8 mouse cellular contexts compared by ENCODE assay signal in the genomic region with DNA sequence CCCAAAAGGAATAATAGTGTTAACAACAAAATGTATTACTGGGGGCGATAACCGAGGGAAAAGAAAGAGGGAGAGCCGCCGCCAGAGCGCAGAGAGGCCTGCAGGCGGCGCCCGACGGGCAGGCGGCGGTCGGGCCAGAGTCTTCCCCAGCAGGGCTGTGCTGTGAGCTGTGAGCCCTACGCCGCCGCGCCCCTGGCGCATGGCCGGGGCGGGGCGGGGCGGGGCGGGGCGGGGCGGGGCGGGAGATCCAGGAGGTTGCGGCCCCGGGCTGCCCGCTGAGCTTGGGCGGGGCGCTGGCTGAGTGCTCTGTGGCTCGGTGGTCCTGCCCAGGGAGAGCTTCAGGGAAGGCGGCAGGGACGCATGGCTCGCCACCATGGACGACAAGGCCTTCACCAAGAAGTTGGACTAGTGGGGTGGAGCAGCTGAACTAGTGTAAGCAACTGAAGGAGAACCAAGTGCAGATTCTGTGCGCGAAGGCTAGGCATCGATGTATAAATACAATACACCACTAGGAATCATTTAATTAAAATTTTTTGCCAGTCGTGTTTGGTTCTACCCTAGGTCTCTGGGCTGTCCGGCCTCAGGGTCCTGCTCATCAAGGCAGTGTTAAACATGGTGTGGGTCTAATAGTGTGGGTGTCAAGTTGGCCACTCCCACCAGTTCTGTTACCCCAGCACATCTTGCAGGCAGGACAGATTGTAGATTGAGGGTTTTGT. TPM values are rescaled to one million over a fixed set of nuclear protein-coding genes. Genes with fewer than 3 reads are reported as not detected.
DNase-seq lines count a peak whose midpoint lies in the region; ATAC-seq and TF ChIP-seq lines count a peak whose summit lies in the region.

No protein-coding gene starts in this region.

- peak; percentile 91 for ATAC-seq in granulocyte monocyte progenitor cell, adult 5-6 weeks (replicated peaks; ENCODE audit: poor library complexity, severe bottlenecking)
- peak; percentile 100 for ATAC-seq in intestine, embryonic 15.5 days
- ATAC-seq in limb, embryonic 14.5 days (ENCODE audit: low FRiP score, low read depth) = peak; percentile 97
- ATAC-seq in midbrain, embryonic 14.5 days (ENCODE audit: low FRiP score, low TSS enrichment) = peak; percentile 94

- H3K4me3 ChIP-seq in intestine, embryonic 15.5 days (replicated peaks) = peak overlapping the region; percentile 29
- peak overlapping the region; percentile 25 for H3K4me3 ChIP-seq in limb, embryonic 14.5 days (replicated peaks; ENCODE audit: low read length)
- peak overlapping the region; percentile 31 for H3K4me3 ChIP-seq in midbrain, embryonic 14.5 days (replicated peaks; ENCODE audit: low read depth, low read length)

- no peaks in the 10 kb centered on the region for H3K36me3 ChIP-seq in intestine, embryonic 15.5 days
- H3K36me3 ChIP-seq in limb, embryonic 14.5 days (ENCODE audit: control insufficient read depth, insufficient read depth, low read length) = no peaks in the 10 kb centered on the region
- H3K36me3 ChIP-seq in midbrain, embryonic 14.5 days (ENCODE audit: control insufficient read depth, insufficient read depth, low read length) = no peaks in the 10 kb centered on the region

- DNase-seq in cerebellum, postnatal 25 days = peak; percentile 20 to 58
- no peak for DNase-seq in cerebellum, adult 11 months
- peak; percentile 82 for DNase-seq in embryo, embryonic 10.5 days (ENCODE audit: low spot score)
- DNase-seq in limb, embryonic 14.5 days (ENCODE audit: low spot score) = peak; percentile 58
- peak; percentile 78 for DNase-seq in midbrain, embryonic 14.5 days
- DNase-seq in spleen, postnatal 10 days (ENCODE audit: low spot score in 2 of 2) = peak; percentile 19 to 72

- no peaks in the 10 kb centered on the region for H3K4me1 ChIP-seq in intestine, embryonic 15.5 days (replicated peaks)
- H3K4me1 ChIP-seq in limb, embryonic 14.5 days (ENCODE audit: control insufficient read depth, insufficient read depth, low read length) = no peaks in the 10 kb centered on the region
- no peaks in the 10 kb centered on the region for H3K4me1 ChIP-seq in midbrain, embryonic 14.5 days (ENCODE audit: control insufficient read depth, insufficient read depth, low read length)

- H3K9me3 ChIP-seq in intestine, embryonic 15.5 days = no peaks in the 10 kb centered on the region
- no peaks in the 10 kb centered on the region for H3K9me3 ChIP-seq in limb, embryonic 14.5 days (ENCODE audit: control insufficient read depth, low read length)
- no peaks in the 10 kb centered on the region for H3K9me3 ChIP-seq in midbrain, embryonic 14.5 days (ENCODE audit: control insufficient read depth, low read length)

- 6% methylated on average over 37 of the region's 40 CpGs for WGBS in intestine, embryonic 15.5 days
- WGBS in limb, embryonic 14.5 days = 8% methylated on average over 23 of the region's 40 CpGs
- WGBS in midbrain, embryonic 14.5 days = 5% methylated on average over 38 of the region's 40 CpGs

- no peak overlapping the region for H3K9ac ChIP-seq in intestine, embryonic 15.5 days
- peak overlapping the region; percentile 29 for H3K9ac ChIP-seq in limb, embryonic 14.5 days (ENCODE audit: low read depth, low read length, severe bottlenecking)
- H3K9ac ChIP-seq in midbrain, embryonic 14.5 days (replicated peaks; ENCODE audit: low read length) = peak overlapping the region; percentile 37; the same call in 1 of the 2 replicates

- no peak overlapping the region for H3K27ac ChIP-seq in intestine, embryonic 15.5 days
- no peak overlapping the region for H3K27ac ChIP-seq in limb, embryonic 14.5 days (replicated peaks; ENCODE audit: low read depth, low read length)
- H3K27ac ChIP-seq in midbrain, embryonic 14.5 days (replicated peaks; ENCODE audit: low read depth, low read length) = no peak overlapping the region

- TF ChIP-seq POLR2A in limb, embryonic 14.5 days (IDR thresholded peaks at IDR 0.05; ENCODE audit: borderline replicate concordance, extremely low read depth, insufficient read depth, insufficient read length) = no peak

- H3K4me2 ChIP-seq in intestine, embryonic 15.5 days (replicated peaks) = peak overlapping the region; percentile 63
- H3K4me2 ChIP-seq in limb, embryonic 14.5 days (replicated peaks; ENCODE audit: low read depth, low read length, severe bottlenecking) = peak overlapping the region; percentile 51
- peak overlapping the region; percentile 63 for H3K4me2 ChIP-seq in midbrain, embryonic 14.5 days (ENCODE audit: low read length)

- H3K27me3 ChIP-seq in intestine, embryonic 15.5 days (replicated peaks) = no peaks in the 10 kb centered on the region
- no peaks in the 10 kb centered on the region for H3K27me3 ChIP-seq in limb, embryonic 14.5 days (ENCODE audit: control insufficient read depth, insufficient read depth, low read length)
- H3K27me3 ChIP-seq in midbrain, embryonic 14.5 days (ENCODE audit: control insufficient read depth, insufficient read depth, low read length) = no peaks in the 10 kb centered on the region; the same call in 1 of the 2 replicates

RNA-seq across cellular contexts. Expression of a gene that starts 27.3 kb away (rescaled TPM):
- not detected in 2 replicates for total RNA-seq in granulocyte monocyte progenitor cell, adult 5-6 weeks (2014; fragmentation: Nextera tagmentation)
- not detected in 2 replicates for total RNA-seq in granulocyte monocyte progenitor cell, adult 5-6 weeks (2017)
- 33.2 and 37.9 TPM in 2 replicates for polyA plus RNA-seq in intestine, embryonic 15.5 days (2015; fragmentation: Nextera tagmentation; extraction: Ambion mirVana)
- 0.05 TPM in 1 of 2 replicates, not detected in the other for polyA plus RNA-seq in limb, embryonic 14.5 days (2012; rRNA removed)
- not detected in 2 replicates for polyA plus RNA-seq in limb, embryonic 14.5 days (2014; fragmentation: Nextera tagmentation; extraction: Ambion mirVana)
- not detected in 2 replicates for polyA plus RNA-seq in midbrain, embryonic 14.5 days (2014; fragmentation: Nextera tagmentation; extraction: Ambion mirVana)

RNA-seq across cellular contexts. Expression of a gene that starts 35.7 kb away (rescaled TPM):
- total RNA-seq in granulocyte monocyte progenitor cell, adult 5-6 weeks (2014; fragmentation: Nextera tagmentation) = not detected in 2 replicates
- not detected in 2 replicates for total RNA-seq in granulocyte monocyte progenitor cell, adult 5-6 weeks (2017)
- 21.8 and 23.7 TPM in 2 replicates for polyA plus RNA-seq in intestine, embryonic 15.5 days (2015; fragmentation: Nextera tagmentation; extraction: Ambion mirVana)
- 0.06 TPM in 1 of 2 replicates, not detected in the other for polyA plus RNA-seq in limb, embryonic 14.5 days (2012; rRNA removed)
- polyA plus RNA-seq in limb, embryonic 14.5 days (2014; fragmentation: Nextera tagmentation; extraction: Ambion mirVana) = not detected in 2 replicates
- not detected in 2 replicates for polyA plus RNA-seq in midbrain, embryonic 14.5 days (2014; fragmentation: Nextera tagmentation; extraction: Ambion mirVana)

RNA-seq across cellular contexts. Expression of a gene that starts 52.1 kb away (rescaled TPM):
- not detected in 2 replicates for total RNA-seq in granulocyte monocyte progenitor cell, adult 5-6 weeks (2014; fragmentation: Nextera tagmentation)
- total RNA-seq in granulocyte monocyte progenitor cell, adult 5-6 weeks (2017) = not detected in 2 replicates
- polyA plus RNA-seq in intestine, embryonic 15.5 days (2015; fragmentation: Nextera tagmentation; extraction: Ambion mirVana) = 0.21 and 0.28 TPM in 2 replicates
- not detected in 2 replicates for polyA plus RNA-seq in limb, embryonic 14.5 days (2012; rRNA removed)
- not detected in 2 replicates for polyA plus RNA-seq in limb, embryonic 14.5 days (2014; fragmentation: Nextera tagmentation; extraction: Ambion mirVana)
- not detected in 2 replicates for polyA plus RNA-seq in midbrain, embryonic 14.5 days (2014; fragmentation: Nextera tagmentation; extraction: Ambion mirVana)

Comparison
In these comparisons a context has a peak if more than half of its experiments do, and no peak if none do; other contexts are left out.
1. RNA of a gene that starts 27.3 kb away (polyA plus RNA-seq): 33.2 to 37.9 TPM in intestine, embryonic 15.5 days; 0.05 TPM in limb, embryonic 14.5 days and not detected in midbrain, embryonic 14.5 days; every median in the first group is over 10 times any median in the second.
2. RNA of a gene that starts 35.7 kb away (polyA plus RNA-seq): 21.8 to 23.7 TPM in intestine, embryonic 15.5 days; 0.06 TPM in limb, embryonic 14.5 days and not detected in midbrain, embryonic 14.5 days; every median in the first group is over 10 times any median in the second.
3. Peak in every context shown above with its lines, with median percentiles within 50 percentile points of each other: ATAC-seq, H3K4me2 ChIP-seq and H3K4me3 ChIP-seq.